Mouse (Mus musculus) B cell, adult 2 months (primary cell): ENCODE data around the gene Epha4.

Experiments
- DNase-seq, 2 experiments: peaks; one replicate each; pipeline ENCODE4 v3.0.0; 2022

Epha4 gene

GRCm38 (mm10) chr1:77440512-77440911, 74.4 kb downstream of the Epha4 start:
- no peak for DNase-seq

- no peak for DNase-seq
Observed at GRCm38 (mm10) chr1:77439383-77440074, 75.4 kb downstream of the Epha4 start.

- no peak for DNase-seq
Observed at GRCm38 (mm10) chr1:77438639-77439038, 76.2 kb downstream of the Epha4 start.

GRCm38 (mm10) chr1:77437881-77438610, 76.8 kb downstream of the Epha4 start:
- DNase-seq: no peak

GRCm38 (mm10) chr1:77435045-77435444, 79.8 kb downstream of the Epha4 start:
- DNase-seq: no peak

GRCm38 (mm10) chr1:77433148-77433547, 81.7 kb downstream of the Epha4 start:
- no peak for DNase-seq

GRCm38 (mm10) chr1:77432489-77432888, 82.4 kb downstream of the Epha4 start:
- DNase-seq: no peak

- DNase-seq: no peak
Observed at GRCm38 (mm10) chr1:77429174-77429573, 85.7 kb downstream of the Epha4 start.

GRCm38 (mm10) chr1:77426956-77427355, 87.9 kb downstream of the Epha4 start:
- no peak for DNase-seq

GRCm38 (mm10) chr1:77425171-77425570, 89.7 kb downstream of the Epha4 start:
- DNase-seq: no peak

- DNase-seq: no peak
Observed at GRCm38 (mm10) chr1:77421081-77421480, 93.8 kb downstream of the Epha4 start.

- DNase-seq: no peak
Observed at GRCm38 (mm10) chr1:77420348-77420747, 94.5 kb downstream of the Epha4 start.

GRCm38 (mm10) chr1:77416872-77417271, 98.0 kb downstream of the Epha4 start:
- no peak for DNase-seq

GRCm38 (mm10) chr1:77412871-77413669, 101.8 kb downstream of the Epha4 start:
- DNase-seq: no peak

GRCm38 (mm10) chr1:77412285-77412684, 102.6 kb downstream of the Epha4 start:
- DNase-seq: no peak

- DNase-seq: no peak
Observed at GRCm38 (mm10) chr1:77411222-77411621, 103.7 kb downstream of the Epha4 start.

GRCm38 (mm10) chr1:77410716-77411115, 104.2 kb downstream of the Epha4 start:
- DNase-seq: no peak

GRCm38 (mm10) chr1:77410153-77410552, 104.7 kb downstream of the Epha4 start:
- DNase-seq: no peak

GRCm38 (mm10) chr1:77409509-77409908, 105.4 kb downstream of the Epha4 start:
- DNase-seq: no peak

GRCm38 (mm10) chr1:77407417-77407816, 107.5 kb downstream of the Epha4 start:
- no peak for DNase-seq

GRCm38 (mm10) chr1:77406631-77407030, 108.3 kb downstream of the Epha4 start:
- DNase-seq: no peak

- DNase-seq: no peak
Observed at GRCm38 (mm10) chr1:77404537-77404936, 110.4 kb downstream of the Epha4 start.

GRCm38 (mm10) chr1:77402942-77403341, 111.9 kb downstream of the Epha4 start:
- DNase-seq: no peak

GRCm38 (mm10) chr1:77401465-77401864, 113.4 kb downstream of the Epha4 start:
- DNase-seq: no peak
